Mouse (Mus musculus): ENCODE data around the gene Phf13. TPM values are rescaled to one million over a fixed set of nuclear protein-coding genes. Genes with fewer than 3 reads are reported as not detected.

The Phf13 gene
- polyA plus RNA-seq, 1 experiment, result 0.99 TPM

DNA sequence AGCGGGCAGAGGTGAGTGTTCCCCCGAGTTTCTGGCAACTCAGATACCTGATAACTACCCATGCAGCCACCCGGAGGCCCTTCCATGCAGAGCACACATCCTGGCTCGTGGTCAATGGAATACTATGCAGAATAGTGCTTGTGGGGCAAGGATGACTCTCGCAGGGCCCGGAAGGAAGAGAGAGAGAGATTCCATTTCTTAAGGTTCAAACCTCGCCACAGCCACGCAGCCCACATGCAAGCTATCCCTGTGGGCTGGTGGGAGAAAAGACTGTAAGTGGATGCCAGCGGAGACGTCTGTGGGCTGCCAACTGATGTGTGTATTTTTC, 8.1 kb downstream of the Phf13 start:
- H3K36me3 ChIP-seq (ENCODE audit: control insufficient read depth), result peaks cover 55% of the 10 kb centered on the region
- H3K9me3 ChIP-seq (ENCODE audit: control insufficient read depth, low read length), result no peaks in the 10 kb centered on the region
- peaks cover 10% of the 10 kb centered on the region for H3K27me3 ChIP-seq (ENCODE audit: control insufficient read depth)
- TF ChIP-seq GATA1 (IDR thresholded peaks at IDR 0.05; ENCODE audit: low read length) (no peak), TAL1 (IDR thresholded peaks at IDR 0.05; ENCODE audit: low read length) (no peak)
- H3K4me1 ChIP-seq (ENCODE audit: control insufficient read depth), result peaks cover 44% of the 10 kb centered on the region
- H3K4me3 ChIP-seq (replicated peaks), result peak overlapping the region; percentile 88

DNA sequence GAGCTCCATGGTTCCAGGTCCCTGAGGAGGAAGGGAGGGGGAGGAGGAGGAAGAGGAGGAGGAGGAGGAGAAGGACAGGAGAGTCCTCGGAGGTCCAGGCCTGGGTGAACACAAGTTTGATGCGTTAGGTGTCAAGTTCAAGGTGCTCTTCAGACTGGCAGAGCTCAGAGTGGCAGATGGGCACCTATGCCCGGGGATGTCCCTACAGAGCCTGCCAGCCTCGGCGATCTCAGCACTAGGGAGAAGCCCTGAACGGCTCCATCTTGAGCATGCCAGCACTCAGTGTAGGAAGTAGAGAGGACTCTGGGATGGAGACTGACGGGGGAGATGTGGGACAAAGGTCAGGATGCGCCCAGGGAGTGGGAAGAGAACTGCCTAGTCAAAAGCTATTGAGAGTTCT, 9.4 kb downstream of the Phf13 start:
- H3K4me3 ChIP-seq (replicated peaks), result no peak overlapping the region
- no peaks in the 10 kb centered on the region for H3K9me3 ChIP-seq (ENCODE audit: control insufficient read depth, low read length)
- TF ChIP-seq GATA1 (IDR thresholded peaks at IDR 0.05; ENCODE audit: low read length) (no peak), TAL1 (IDR thresholded peaks at IDR 0.05; ENCODE audit: low read length) (no peak)
- peaks cover 4% of the 10 kb centered on the region for H3K27me3 ChIP-seq (ENCODE audit: control insufficient read depth)
- H3K36me3 ChIP-seq (ENCODE audit: control insufficient read depth), result peaks cover 56% of the 10 kb centered on the region
- peaks cover 46% of the 10 kb centered on the region for H3K4me1 ChIP-seq (ENCODE audit: control insufficient read depth)

DNA sequence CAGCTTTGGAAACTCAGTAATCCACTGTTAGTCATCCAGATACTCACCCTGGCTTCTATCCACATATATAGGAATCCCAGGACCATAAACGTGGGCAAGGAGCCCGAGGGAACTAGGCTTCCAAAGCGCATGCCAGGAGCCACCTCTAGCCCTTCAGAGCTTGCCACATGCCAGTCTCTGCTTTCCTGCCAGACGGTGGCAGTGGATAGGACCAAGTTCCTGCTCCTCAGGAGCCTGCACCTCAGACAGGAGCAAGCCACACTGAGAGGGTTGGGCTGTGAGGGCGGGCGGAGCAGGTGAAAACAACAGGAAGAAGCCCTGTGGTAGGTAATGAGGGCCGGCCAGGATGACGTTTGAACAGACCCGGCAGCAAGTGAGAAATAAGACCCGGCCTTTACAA, 10.2 kb downstream of the Phf13 start:
- peaks cover 48% of the 10 kb centered on the region for H3K4me1 ChIP-seq (ENCODE audit: control insufficient read depth)
- peaks cover 4% of the 10 kb centered on the region for H3K27me3 ChIP-seq (ENCODE audit: control insufficient read depth)
- no peak for TF ChIP-seq GATA1 (IDR thresholded peaks at IDR 0.05; ENCODE audit: low read length)
- TF ChIP-seq TAL1 (IDR thresholded peaks at IDR 0.05; ENCODE audit: low read length), result no peak
- H3K36me3 ChIP-seq (ENCODE audit: control insufficient read depth), result peaks cover 56% of the 10 kb centered on the region
- no peaks in the 10 kb centered on the region for H3K9me3 ChIP-seq (ENCODE audit: control insufficient read depth, low read length)
- H3K4me3 ChIP-seq (replicated peaks), result no peak overlapping the region

DNA sequence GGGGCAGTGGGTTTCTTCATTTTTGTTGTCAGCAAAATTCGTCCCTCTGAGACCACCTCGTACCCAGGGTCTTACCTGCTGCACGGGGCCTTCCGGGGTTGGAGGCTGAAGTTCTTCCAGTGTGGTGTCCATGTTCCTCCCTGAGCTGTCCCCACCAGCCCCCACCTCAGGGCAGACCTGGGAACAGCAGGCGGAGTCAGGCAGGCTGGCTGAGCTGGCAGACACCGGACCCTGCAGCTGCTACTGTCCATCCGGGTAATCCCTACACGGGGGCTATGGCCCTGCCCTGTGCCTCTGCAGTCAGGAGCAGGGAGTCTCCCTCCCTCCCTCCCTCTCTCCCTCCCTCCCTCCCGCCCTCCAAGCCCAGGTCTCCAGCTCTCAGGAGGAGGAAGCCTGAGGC, 12.5 kb downstream of the Phf13 start:
- Histone ChIP-seq H3K4me1 (ENCODE audit: control insufficient read depth) (peaks cover 36% of the 10 kb centered on the region), H3K27me3 (ENCODE audit: control insufficient read depth) (peaks cover 4% of the 10 kb centered on the region), H3K9me3 (ENCODE audit: control insufficient read depth, low read length) (no peaks in the 10 kb centered on the region), H3K4me3 (replicated peaks) (no peak overlapping the region), H3K36me3 (ENCODE audit: control insufficient read depth) (peaks cover 63% of the 10 kb centered on the region)
- TF ChIP-seq GATA1 (IDR thresholded peaks at IDR 0.05; ENCODE audit: low read length) (no peak), TAL1 (IDR thresholded peaks at IDR 0.05; ENCODE audit: low read length) (no peak)

DNA sequence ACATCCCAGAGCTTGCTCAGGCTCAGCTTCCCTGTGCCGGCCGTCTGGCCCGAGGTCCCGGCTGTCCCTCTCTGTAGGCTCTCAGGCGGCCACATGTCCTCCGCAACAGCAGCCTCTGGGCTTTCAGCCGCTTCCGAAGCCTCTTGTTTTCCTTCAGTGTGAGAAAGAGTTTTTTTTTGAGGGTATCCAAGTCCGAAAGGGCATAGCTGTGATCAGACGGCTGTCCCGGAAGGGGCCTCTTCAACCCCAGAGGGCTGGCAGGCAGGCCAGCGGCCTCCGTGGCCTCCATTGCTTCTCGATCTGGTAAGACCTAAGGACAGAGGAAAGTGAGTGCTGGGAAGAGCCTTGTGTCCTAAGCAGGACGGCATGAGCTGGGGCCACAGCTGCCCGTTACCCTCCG, 13.0 kb downstream of the Phf13 start:
- TF ChIP-seq GATA1 (IDR thresholded peaks at IDR 0.05; ENCODE audit: low read length) (no peak), TAL1 (IDR thresholded peaks at IDR 0.05; ENCODE audit: low read length) (no peak)
- peaks cover 67% of the 10 kb centered on the region for H3K36me3 ChIP-seq (ENCODE audit: control insufficient read depth)
- no peaks in the 10 kb centered on the region for H3K9me3 ChIP-seq (ENCODE audit: control insufficient read depth, low read length)
- H3K4me1 ChIP-seq (ENCODE audit: control insufficient read depth), result peaks cover 32% of the 10 kb centered on the region
- H3K4me3 ChIP-seq (replicated peaks), result no peak overlapping the region
- H3K27me3 ChIP-seq (ENCODE audit: control insufficient read depth), result peaks cover 2% of the 10 kb centered on the region

DNA sequence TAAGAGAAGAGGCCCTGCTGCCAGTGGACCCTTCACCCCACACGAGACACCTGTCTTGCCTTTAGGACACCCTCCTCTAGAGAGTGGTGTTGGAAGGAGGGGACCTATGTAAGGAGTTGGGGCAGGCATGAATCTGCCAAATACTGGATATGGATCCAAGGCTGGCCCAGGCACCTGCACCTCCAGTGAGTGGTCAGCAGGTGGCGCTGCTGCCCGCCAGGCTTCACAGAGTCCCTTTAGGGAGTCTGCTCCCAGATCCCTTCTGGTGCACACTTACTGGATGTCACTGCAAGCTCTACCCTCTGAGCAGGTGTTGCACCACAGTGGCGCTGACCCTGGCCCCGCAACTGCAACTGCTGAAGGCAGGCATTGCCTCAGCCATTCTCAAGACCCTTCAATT, 14.7 kb downstream of the Phf13 start:
- TF ChIP-seq TAL1 (IDR thresholded peaks at IDR 0.05; ENCODE audit: low read length), result no peak
- no peak for TF ChIP-seq GATA1 (IDR thresholded peaks at IDR 0.05; ENCODE audit: low read length)
- Histone ChIP-seq H3K4me3 (replicated peaks) (no peak overlapping the region), H3K9me3 (ENCODE audit: control insufficient read depth, low read length) (no peaks in the 10 kb centered on the region), H3K4me1 (ENCODE audit: control insufficient read depth) (peaks cover 24% of the 10 kb centered on the region), H3K36me3 (ENCODE audit: control insufficient read depth) (peaks cover 84% of the 10 kb centered on the region), H3K27me3 (ENCODE audit: control insufficient read depth) (peaks cover 2% of the 10 kb centered on the region; the same call in 1 of the 2 replicates)

DNA sequence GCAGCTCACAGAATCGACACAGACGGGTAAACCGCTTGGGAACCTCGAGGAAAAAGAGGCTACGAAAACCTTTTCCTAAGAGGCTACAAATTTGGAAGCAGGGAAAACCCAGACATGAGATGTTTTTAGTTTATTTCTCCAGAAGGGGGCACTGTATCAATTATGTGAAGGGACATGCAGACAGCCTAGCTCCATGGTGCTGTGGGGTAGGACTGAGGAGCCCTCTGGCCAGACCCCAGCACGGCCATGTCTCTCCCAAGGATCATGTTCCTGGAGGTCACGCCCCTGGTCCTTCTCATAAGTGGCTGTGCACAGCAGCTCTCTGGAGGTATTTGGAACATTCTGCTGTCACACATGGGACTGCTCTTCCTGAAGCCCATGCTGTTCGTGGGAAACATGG, 15.4 kb downstream of the Phf13 start:
- peaks cover 87% of the 10 kb centered on the region for H3K36me3 ChIP-seq (ENCODE audit: control insufficient read depth)

DNA sequence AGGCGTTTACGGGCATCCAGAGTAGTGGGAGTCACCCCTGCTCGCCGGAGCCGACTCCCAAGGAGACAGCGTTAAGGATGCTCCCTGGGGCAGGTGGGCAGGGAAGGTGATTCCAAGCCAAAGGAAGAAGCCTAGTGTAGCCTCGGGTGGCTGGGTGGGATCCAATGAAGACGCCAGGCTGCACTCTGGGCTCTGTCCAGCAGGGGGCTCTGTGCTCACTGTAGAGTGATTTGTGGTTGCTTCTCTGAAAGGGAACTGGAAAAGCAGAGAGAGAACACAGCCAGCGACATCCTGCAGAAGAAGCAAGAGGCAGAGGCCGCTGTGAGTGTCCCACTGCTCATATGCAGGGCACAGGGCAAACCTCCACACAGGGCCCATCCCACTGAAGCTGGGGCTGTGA, 18.3 kb downstream of the Phf13 start:
- no peak for TF ChIP-seq GATA1 (IDR thresholded peaks at IDR 0.05; ENCODE audit: low read length)
- TF ChIP-seq TAL1 (IDR thresholded peaks at IDR 0.05; ENCODE audit: low read length), result no peak
- H3K36me3 ChIP-seq (ENCODE audit: control insufficient read depth), result peaks cover 98% of the 10 kb centered on the region
- H3K27me3 ChIP-seq (ENCODE audit: control insufficient read depth), result no peaks in the 10 kb centered on the region
- H3K4me1 ChIP-seq (ENCODE audit: control insufficient read depth), result peaks cover 36% of the 10 kb centered on the region
- peaks cover 16% of the 10 kb centered on the region for H3K9me3 ChIP-seq (ENCODE audit: control insufficient read depth, low read length)
- H3K4me3 ChIP-seq (replicated peaks), result no peak overlapping the region

More for the DNA sequence above, 15.4 kb downstream of the Phf13 start:
- H3K27me3 ChIP-seq (ENCODE audit: control insufficient read depth), result no peaks in the 10 kb centered on the region
- H3K4me1 ChIP-seq (ENCODE audit: control insufficient read depth), result peaks cover 19% of the 10 kb centered on the region
- no peak overlapping the region for H3K4me3 ChIP-seq (replicated peaks)
- no peaks in the 10 kb centered on the region for H3K9me3 ChIP-seq (ENCODE audit: control insufficient read depth, low read length)
- TF ChIP-seq TAL1 (IDR thresholded peaks at IDR 0.05; ENCODE audit: low read length) (no peak), GATA1 (IDR thresholded peaks at IDR 0.05; ENCODE audit: low read length) (no peak)

DNA sequence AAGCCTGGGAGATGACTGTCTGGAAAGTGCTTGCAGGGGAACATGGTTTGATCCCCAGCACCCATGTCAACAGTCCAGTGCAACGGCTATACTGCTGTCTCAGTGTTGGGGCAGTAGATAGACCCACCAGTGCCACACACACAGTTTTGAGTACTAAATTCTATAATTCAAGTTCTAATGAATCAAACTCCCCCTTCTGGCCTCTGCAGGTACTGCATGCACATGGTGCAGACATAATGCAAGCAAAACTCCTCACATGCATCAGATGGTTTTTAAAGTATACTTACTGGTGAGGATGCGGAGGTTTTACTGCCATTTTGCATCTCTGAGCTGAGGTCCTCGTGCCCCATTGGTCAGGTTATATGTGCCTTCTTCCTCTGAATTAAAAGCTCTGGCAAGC, 20.6 kb downstream of the Phf13 start:
- Histone ChIP-seq H3K4me3 (replicated peaks) (no peak overlapping the region), H3K4me1 (ENCODE audit: control insufficient read depth) (peaks cover 50% of the 10 kb centered on the region), H3K9me3 (ENCODE audit: control insufficient read depth, low read length) (peaks cover 16% of the 10 kb centered on the region), H3K36me3 (ENCODE audit: control insufficient read depth) (peaks cover 98% of the 10 kb centered on the region), H3K27me3 (ENCODE audit: control insufficient read depth) (no peaks in the 10 kb centered on the region)
- TF ChIP-seq TAL1 (IDR thresholded peaks at IDR 0.05; ENCODE audit: low read length), result no peak
- TF ChIP-seq GATA1 (IDR thresholded peaks at IDR 0.05; ENCODE audit: low read length), result no peak

DNA sequence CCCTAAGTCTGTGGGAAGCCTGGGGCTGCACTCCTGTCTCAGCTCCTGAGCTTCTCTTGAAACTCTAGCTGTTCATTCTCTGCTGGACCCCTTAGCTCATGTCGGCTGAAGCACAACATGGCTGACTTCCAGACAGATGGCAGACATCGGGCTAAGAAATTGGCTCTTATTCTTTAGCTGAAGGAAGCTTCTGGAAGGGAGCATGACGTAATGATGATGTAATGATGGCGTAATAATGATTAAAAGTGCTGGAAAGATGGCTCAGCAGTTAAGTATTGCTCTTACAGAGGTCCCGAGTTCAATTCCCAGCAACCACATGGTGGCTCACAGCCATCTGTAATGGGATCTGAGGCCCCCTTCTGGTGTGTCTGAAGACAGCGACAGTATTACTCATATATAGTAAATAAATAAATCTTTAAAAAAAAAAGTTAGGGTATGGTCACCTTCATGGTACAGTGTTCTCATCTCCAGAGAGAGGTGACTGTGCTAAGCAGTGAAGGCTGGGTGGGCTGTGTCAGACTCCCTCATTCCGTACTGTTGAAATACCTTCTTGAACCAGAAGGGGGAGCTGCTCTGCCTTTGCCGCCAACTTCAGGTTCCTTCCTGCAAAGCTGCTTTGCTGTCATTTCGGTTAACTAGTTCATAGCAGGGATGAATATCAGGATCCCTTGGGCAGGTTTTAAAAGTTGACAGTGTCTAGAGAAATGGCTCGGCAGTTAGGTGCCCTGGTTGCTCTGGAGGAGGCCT, 23.7 kb downstream of the Phf13 start:
- no peak for TF ChIP-seq GATA1 (IDR thresholded peaks at IDR 0.05; ENCODE audit: low read length)
- Histone ChIP-seq H3K9me3 (ENCODE audit: control insufficient read depth, low read length) (peaks cover 16% of the 10 kb centered on the region), H3K36me3 (ENCODE audit: control insufficient read depth) (peaks cover 99% of the 10 kb centered on the region), H3K27me3 (ENCODE audit: control insufficient read depth) (no peaks in the 10 kb centered on the region), H3K4me1 (ENCODE audit: control insufficient read depth) (peaks cover 64% of the 10 kb centered on the region), H3K4me3 (replicated peaks) (no peak overlapping the region)

Measured in erythroblast, embryonic 14.5 days (primary cell).